Mouse (Mus musculus) lung, postnatal 14 days (tissue): ENCODE measurements at regions not wholly inside any gene's neighbourhood (a gene's known extent, or its start where the extent isn't known, plus 50 kb on each side); places are given as distances from the start of the nearest gene placed in this dataset.

Experiments used
- DNase-seq: peaks from one replicate; pipeline ENCODE4 v3.0.0; 2021

DNA sequence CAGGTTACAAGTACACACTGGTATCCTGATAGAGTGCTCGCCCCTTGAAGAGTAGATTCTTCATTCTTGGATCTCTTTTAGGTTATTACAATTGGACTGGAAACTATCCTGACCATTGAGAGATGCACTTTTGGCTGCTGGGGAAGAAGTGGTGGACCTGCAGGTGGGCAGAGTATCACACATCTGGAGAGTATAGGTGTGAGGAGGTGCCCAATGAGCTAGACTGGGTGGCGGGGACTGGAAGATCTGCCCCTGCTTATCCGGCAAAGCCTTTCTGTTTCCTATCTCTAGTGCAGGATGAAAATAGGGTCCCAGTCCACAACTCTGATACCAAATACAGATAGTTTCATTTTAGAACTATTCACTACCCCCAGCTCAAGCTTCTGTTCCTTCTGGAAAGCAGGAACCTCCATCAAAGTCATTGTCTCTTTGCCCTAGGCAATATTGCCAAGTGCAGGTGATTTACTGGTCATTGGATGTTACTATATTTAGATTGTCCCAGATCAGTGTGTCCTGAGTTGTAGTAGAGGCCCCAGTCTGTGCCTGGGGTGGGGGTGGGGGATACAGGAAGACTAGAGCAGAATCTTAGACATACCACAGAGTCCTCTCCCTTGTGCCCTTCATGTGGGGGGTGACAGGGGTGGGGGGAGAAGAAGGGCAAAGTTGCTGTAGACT is 62.5 kb upstream of the Ube2e1 start:
- no peak for DNase-seq

DNA sequence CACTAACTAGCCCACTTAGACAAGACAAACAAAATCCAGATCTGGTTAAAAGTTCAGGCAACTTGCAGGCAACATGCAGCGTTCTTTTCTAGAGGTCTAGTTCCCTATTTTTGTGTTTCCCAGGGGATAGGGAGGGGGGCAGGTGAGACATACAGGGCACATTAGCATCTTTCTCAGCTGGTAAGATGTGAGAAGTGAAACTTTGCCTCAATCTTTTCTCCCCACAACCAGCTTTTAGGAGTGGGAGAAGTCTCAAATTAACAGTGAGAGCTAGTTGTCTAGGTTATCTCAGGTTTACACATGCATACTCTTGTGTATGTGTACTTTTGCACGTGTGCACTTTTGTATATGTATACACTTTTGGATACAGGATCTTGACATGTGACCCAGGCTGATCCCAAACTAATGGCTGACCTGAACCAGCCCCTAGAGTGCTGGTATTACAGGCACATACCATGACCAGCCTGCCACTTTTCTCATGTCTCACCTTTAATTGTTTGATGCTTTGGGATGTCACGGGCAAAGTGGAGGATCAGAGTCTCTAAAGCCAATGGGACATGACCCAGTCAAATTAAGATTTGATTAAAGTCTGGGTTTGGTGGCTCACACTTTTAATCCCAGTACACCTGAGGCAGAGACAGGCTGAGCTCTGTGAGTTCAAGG is 60.3 kb upstream of the Ube2e1 start:
- DNase-seq = no peak

GRCm38 (mm10) chr14:18389390-18389789 is 57.7 kb upstream of the Ube2e1 start:
- DNase-seq = no peak

DNA sequence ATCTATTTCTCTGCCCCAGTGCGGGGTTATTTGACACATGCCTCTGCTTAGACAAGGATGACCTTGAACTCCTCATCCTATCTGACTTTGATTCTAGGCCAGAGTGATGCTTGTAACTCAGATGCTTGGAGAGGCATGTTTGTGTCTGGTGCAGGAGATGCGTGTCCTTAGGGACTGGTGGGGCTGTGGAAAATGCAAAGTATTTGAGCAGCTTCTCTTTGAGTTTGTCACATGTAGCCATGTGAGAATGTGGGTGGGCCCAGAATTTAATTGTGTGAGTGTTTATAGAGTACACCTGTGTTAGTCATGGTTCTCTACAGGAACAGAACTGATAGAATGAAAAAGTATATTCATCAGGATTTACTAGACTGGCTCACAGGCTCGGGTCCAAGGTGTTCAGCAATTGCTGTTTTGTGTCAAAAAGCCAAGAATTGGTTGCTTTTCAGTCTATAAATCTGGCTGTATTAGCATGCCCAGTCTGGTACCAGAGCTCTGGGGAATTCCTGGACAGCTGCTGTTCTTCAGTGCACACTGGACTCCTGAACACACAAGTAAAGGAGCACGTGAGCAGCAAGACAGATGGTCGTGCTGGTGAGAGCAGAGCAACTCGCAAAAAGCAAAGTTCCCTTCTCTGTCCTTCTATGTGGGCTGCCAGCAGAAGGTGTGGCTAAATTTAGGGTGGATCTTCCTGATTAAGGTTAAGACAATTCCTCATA is 54.5 kb upstream of the Ube2e1 start:
- no peak for DNase-seq
